Mouse (Mus musculus): ENCODE results near the gene Gm4567.
"Not testable (repeated sequence)": the region's sequence is repeated elsewhere in the genome, so short reads cannot be mapped to it uniquely, and the experiment has no call there.

The Gm4567 gene

GRCm38 (mm10) chr7:22719610-22720009 is at the start of gene Gm4567:
Gene Gm4567 (minus strand): TSS chr7:22719710.
- DNase-seq (ENCODE audit: low spot score): not testable (repeated sequence)

- not testable (repeated sequence) for DNase-seq (ENCODE audit: low spot score)
Measured at GRCm38 (mm10) chr7:22761397-22761796, 41.9 kb upstream of the Gm4567 start, which contains the start of gene Vmn1r157. Gene Vmn1r157 (plus strand): TSS chr7:22761697.

- DNase-seq (ENCODE audit: low spot score): not testable (repeated sequence)
Measured at GRCm38 (mm10) chr7:22692217-22692616, 27.3 kb downstream of the Gm4567 start, which contains the start of gene Gm8693. Gene Gm8693 (minus strand): TSS chr7:22692317.

Data from lung, postnatal 25 days (tissue).